Mouse (Mus musculus) bone marrow, adult 2 months (tissue): ENCODE data around the gene Cenps. TPM values are rescaled to one million over a fixed set of nuclear protein-coding genes. Genes with fewer than 3 reads are reported as not detected.

Experiments
- H3K27ac ChIP-seq: fragments of 200-500 bp; 2 replicates; pipeline ENCODE4 v1.5.1; 2012; ENCODE audit warnings: low read depth, mild to moderate bottlenecking, control low read depth, inconsistent platforms, low read length; ENCODE audit not compliant: control insufficient read depth, poor library complexity, insufficient read depth
- H3K4me1 ChIP-seq: fragments of 200-500 bp; 2 replicates; pipeline ENCODE4 v1.6.1; 2011; ENCODE audit warnings: low read length; ENCODE audit not compliant: control insufficient read depth, insufficient read depth
- H3K4me3 ChIP-seq: fragments of 200-500 bp; replicated peaks from 2 replicates; pipeline ENCODE3; 2011; ENCODE audit warnings: mild to moderate bottlenecking, low read depth, low read length, control low read depth; ENCODE audit not compliant: control insufficient read depth
- CTCF ChIP-seq: fragments of 200-500 bp; IDR thresholded peaks from 2 replicates; pipeline ENCODE4 v1.5.1; 2011; ENCODE audit warnings: low read length, control low read depth; ENCODE audit not compliant: control insufficient read depth, insufficient read depth
- POLR2A ChIP-seq: fragments of 200-500 bp; IDR thresholded peaks from 2 replicates; pipeline ENCODE4 v1.6.1; 2011; ENCODE audit warnings: low read depth, mild to moderate bottlenecking, control low read depth, low read length, borderline replicate concordance; ENCODE audit not compliant: control insufficient read depth
- WGBS: fragments of 180-500 bp; shearing (Covaris S2); methylation state at CpG from one replicate; pipeline ENCODE4 v1.1.7; 2018; 5-methylcytosine and 5-hydroxymethylcytosine counted together
- polyA plus RNA-seq: library from polyadenylated mRNA; stranded (reverse); fragments of >200 nt; gene quantifications from 2 replicates; pipeline ENCODE4 v1.2.4, GENCODE M21; 2011; ENCODE audit warnings: low replicate concordance; ENCODE audit not compliant: missing spikeins, insufficient read depth, insufficient read length

Cenps gene
- polyA plus RNA-seq, 1 experiment, result 47.8 TPM

DNA sequence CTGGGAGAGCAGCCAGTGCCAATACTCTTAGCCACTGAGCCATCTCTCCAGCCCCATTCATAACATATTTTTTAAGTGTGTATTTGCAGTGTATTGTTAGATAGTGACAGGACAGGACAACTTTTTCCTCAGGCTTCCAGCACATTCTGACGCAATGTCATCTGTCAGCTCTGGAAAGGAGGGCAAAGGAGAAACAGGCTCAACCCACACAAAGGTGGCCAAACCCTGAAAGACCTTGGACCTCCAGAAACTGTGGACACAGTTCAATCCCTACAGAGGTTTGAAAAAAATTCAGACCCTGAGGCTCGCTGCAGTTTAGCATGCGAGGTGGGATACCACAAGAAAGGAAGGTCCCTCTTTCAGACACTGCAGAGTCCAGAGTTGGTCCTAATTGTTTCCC lies 39.5 kb downstream of the Cenps start:
- Histone ChIP-seq H3K27ac (no peak overlapping the region), H3K4me3 (no peak overlapping the region), H3K4me1 (peaks cover 2% of the 10 kb centered on the region; the same call in 1 of the 2 replicates)
- TF ChIP-seq POLR2A (no peak), CTCF (no peak)
- 79% methylated on average over 3 of the region's 3 CpGs for WGBS

GRCm38 (mm10) chr4:149091364-149091763 lies 46.1 kb downstream of the Cenps start:
- Histone ChIP-seq H3K4me3 (no peak overlapping the region), H3K27ac (no peak overlapping the region), H3K4me1 (peaks cover 1% of the 10 kb centered on the region; the same call in 1 of the 2 replicates)
- 70% methylated on average over 8 of the region's 8 CpGs for WGBS
- TF ChIP-seq POLR2A (no peak), CTCF (no peak)

GRCm38 (mm10) chr4:149085381-149085780 lies 52.0 kb downstream of the Cenps start:
- H3K27ac ChIP-seq, result no peak overlapping the region
- TF ChIP-seq CTCF, result no peak
- TF ChIP-seq POLR2A, result no peak
- no peak overlapping the region for H3K4me3 ChIP-seq
- H3K4me1 ChIP-seq, result peaks cover 1% of the 10 kb centered on the region; the same call in 1 of the 2 replicates
- 87% methylated on average over 5 of the region's 5 CpGs for WGBS

DNA sequence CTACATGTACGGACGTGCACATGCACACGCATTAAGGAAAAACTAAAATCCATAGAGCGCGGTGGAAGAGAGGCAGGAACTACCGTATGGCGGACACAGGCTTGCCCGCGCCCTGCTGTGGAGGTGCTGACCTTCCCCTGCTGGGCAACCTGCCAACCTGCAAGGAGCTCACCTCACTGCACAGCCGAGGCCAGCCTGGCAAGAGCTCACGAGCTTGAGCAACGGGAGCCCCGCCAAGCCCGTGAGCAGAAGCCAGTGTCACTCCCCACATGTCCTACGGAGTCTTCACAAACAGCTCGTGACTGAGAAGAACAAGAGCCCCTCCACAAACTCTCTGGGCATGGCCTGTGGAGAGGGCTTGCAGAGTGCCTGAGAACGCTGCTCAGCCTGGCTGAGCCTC lies 55.9 kb downstream of the Cenps start:
- H3K4me3 ChIP-seq, result no peak overlapping the region
- WGBS, result 77% methylated on average over 17 of the region's 17 CpGs
- H3K27ac ChIP-seq, result no peak overlapping the region
- TF ChIP-seq POLR2A, result no peak
- TF ChIP-seq CTCF, result no peak
- no peaks in the 10 kb centered on the region for H3K4me1 ChIP-seq

GRCm38 (mm10) chr4:149080111-149080510 lies 57.3 kb downstream of the Cenps start:
- peaks cover 1% of the 10 kb centered on the region for H3K4me1 ChIP-seq
- no peak overlapping the region for H3K4me3 ChIP-seq
- 89% methylated on average over 8 of the region's 8 CpGs for WGBS
- H3K27ac ChIP-seq, result no peak overlapping the region
- TF ChIP-seq CTCF (no peak), POLR2A (no peak)

GRCm38 (mm10) chr4:149079629-149080028 lies 57.8 kb downstream of the Cenps start:
- Histone ChIP-seq H3K4me3 (no peak overlapping the region), H3K27ac (no peak overlapping the region), H3K4me1 (peaks cover 1% of the 10 kb centered on the region)
- 81% methylated on average over 6 of the region's 6 CpGs for WGBS
- no peak for TF ChIP-seq POLR2A
- TF ChIP-seq CTCF, result no peak

DNA sequence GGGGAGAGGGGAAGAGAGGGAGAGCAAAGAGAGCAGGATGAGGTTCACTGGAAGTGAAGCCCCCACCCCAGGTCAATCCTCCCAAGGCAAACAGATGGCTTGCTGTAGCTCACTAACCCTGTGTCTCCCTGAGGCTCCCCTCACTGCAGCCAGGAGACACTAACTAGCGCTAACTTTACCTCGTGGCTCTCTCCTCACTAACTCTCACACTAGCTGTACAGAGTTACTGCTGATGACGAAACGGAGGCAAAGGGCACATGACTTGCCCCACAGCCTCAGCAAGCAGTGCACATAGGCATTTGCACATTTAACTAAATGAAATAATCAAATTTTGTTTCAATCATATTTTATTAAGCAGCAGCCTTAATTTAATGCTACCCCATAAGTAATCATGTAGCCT lies 59.2 kb downstream of the Cenps start:
- H3K4me3 ChIP-seq, result no peak overlapping the region
- TF ChIP-seq POLR2A (no peak), CTCF (no peak)
- H3K27ac ChIP-seq, result no peak overlapping the region
- WGBS, result 60% methylated on average over 4 of the region's 4 CpGs
- H3K4me1 ChIP-seq, result peaks cover 1% of the 10 kb centered on the region

Other genes with a start within 250 kb of the Cenps start
- 5.6 and 12.4 TPM in 2 replicates for gene Pex14, start 37.8 kb downstream of the Cenps start, polyA plus RNA-seq
- gene Dffa, start 33.5 kb downstream of the Cenps start, polyA plus RNA-seq, result 5.5 and 12.4 TPM in 2 replicates
- 1.5 TPM in 1 of 2 replicates, not detected in the other for gene Cort, start 10.9 kb downstream of the Cenps start, polyA plus RNA-seq
- gene Pgd, start 29.1 kb upstream of the Cenps start, polyA plus RNA-seq, result 68.6 and 170 TPM in 2 replicates
- gene Kif1b, start 170.1 kb upstream of the Cenps start, polyA plus RNA-seq, result 3.1 and 11.5 TPM in 2 replicates